In genomic region chr3:9347446-9347860, GRCm38 (mm10) we compare ENCODE assay signal across 8 mouse cellular contexts.
DNase-seq lines count a peak whose midpoint lies in the region; ATAC-seq lines count a peak whose summit lies in the region.

No protein-coding gene starts in this region.

- H3K27me3 ChIP-seq in limb, embryonic 11.5 days (ENCODE audit: control insufficient read depth, insufficient read depth, low read length) = peaks cover 3% of the 10 kb centered on the region; the same call in 1 of the 2 replicates
- H3K27me3 ChIP-seq in midbrain, embryonic 11.5 days (ENCODE audit: control insufficient read depth, insufficient read depth, low read length) = peaks cover 10% of the 10 kb centered on the region

- peak; percentile 57 for ATAC-seq in limb, embryonic 11.5 days (ENCODE audit: insufficient number of reproducible peaks, low FRiP score, low TSS enrichment, low read depth)
- ATAC-seq in midbrain, embryonic 11.5 days (ENCODE audit: low FRiP score) = peak; percentile 88

- no peaks in the 10 kb centered on the region for H3K36me3 ChIP-seq in limb, embryonic 11.5 days (ENCODE audit: control insufficient read depth, insufficient read depth, low read length)
- no peaks in the 10 kb centered on the region for H3K36me3 ChIP-seq in midbrain, embryonic 11.5 days (ENCODE audit: control insufficient read depth, insufficient read depth, low read length)

- peak overlapping the region; percentile 99 for H3K4me2 ChIP-seq in limb, embryonic 11.5 days (ENCODE audit: low read depth, severe bottlenecking)
- H3K4me2 ChIP-seq in midbrain, embryonic 11.5 days = peak overlapping the region; percentile 96

- 0 out of 2 replicates have a peak, but pooled peaks cover 4% of the 10 kb centered on the region for H3K4me1 ChIP-seq in brown adipose tissue, adult 24 weeks (ENCODE audit: control insufficient read depth, insufficient read depth, insufficient read length, low read length)
- peaks cover 6% of the 10 kb centered on the region; the same call in 1 of the 2 replicates for H3K4me1 ChIP-seq in limb, embryonic 11.5 days (ENCODE audit: control insufficient read depth, insufficient read depth, low read length)
- H3K4me1 ChIP-seq in midbrain, embryonic 11.5 days (ENCODE audit: control insufficient read depth, insufficient read depth, low read length) = peaks cover 18% of the 10 kb centered on the region

- no peaks in the 10 kb centered on the region for H3K9me3 ChIP-seq in limb, embryonic 11.5 days (ENCODE audit: control insufficient read depth, low read length)
- H3K9me3 ChIP-seq in midbrain, embryonic 11.5 days (ENCODE audit: control insufficient read depth, low read length) = no peaks in the 10 kb centered on the region

- H3K27ac ChIP-seq in brown adipose tissue, adult 24 weeks (replicated peaks; ENCODE audit: low read depth, low read length) = no peak overlapping the region
- H3K27ac ChIP-seq in limb, embryonic 11.5 days (replicated peaks; ENCODE audit: low read depth, low read length) = no peak overlapping the region
- H3K27ac ChIP-seq in midbrain, embryonic 11.5 days (ENCODE audit: low read depth, low read length) = peak overlapping the region; percentile 48; the same call in 1 of the 2 replicates

- peak overlapping the region; percentile 57 for H3K9ac ChIP-seq in limb, embryonic 11.5 days (ENCODE audit: low read length)
- peak overlapping the region; percentile 72 for H3K9ac ChIP-seq in midbrain, embryonic 11.5 days (ENCODE audit: low read length)

- WGBS in limb, embryonic 11.5 days = 3% methylated on average over 15 of the region's 15 CpGs
- 1% methylated on average over 15 of the region's 15 CpGs for WGBS in midbrain, embryonic 11.5 days

- peak; percentile 42 for DNase-seq in kidney, postnatal 10 days
- no peak for DNase-seq in kidney, adult 9 months
- DNase-seq in heart, adult 9 months (ENCODE audit: low spot score in 2 of 2) = peak; percentile 24 to 29
- peak; percentile 67 for DNase-seq in limb, embryonic 11.5 days (ENCODE audit: low spot score)
- DNase-seq in midbrain, embryonic 11.5 days (ENCODE audit: low spot score, missing footprints) = no peak
- DNase-seq in urinary bladder, postnatal 25 days (ENCODE audit: low spot score) = peak; percentile 14
- DNase-seq in c-Kit-positive CD71-positive TER-119-positive erythroid progenitor cells, embryonic 14.5 days (ENCODE audit: low spot score) = no peak

- peak overlapping the region; percentile 26 for H3K4me3 ChIP-seq in brown adipose tissue, adult 24 weeks (ENCODE audit: insufficient read depth, low read depth, low read length)
- peak overlapping the region; percentile 58 for H3K4me3 ChIP-seq in limb, embryonic 11.5 days (ENCODE audit: low read depth, low read length)
- H3K4me3 ChIP-seq in midbrain, embryonic 11.5 days (ENCODE audit: low read depth, low read length) = peak overlapping the region; percentile 53

Comparison
In these comparisons a context has a peak if more than half of its experiments do, and no peak if none do; other contexts are left out.
1. DNase-seq: peak in kidney, postnatal 10 days (single experiment), heart, adult 9 months (2 of 2), limb, embryonic 11.5 days (single experiment) and urinary bladder, postnatal 25 days (single experiment); none in kidney, adult 9 months (single experiment), midbrain, embryonic 11.5 days (single experiment) and c-Kit-positive CD71-positive TER-119-positive erythroid progenitor cells, embryonic 14.5 days (single experiment).
2. Peak in every context shown above with its lines, with median percentiles within 50 percentile points of each other: H3K4me3 ChIP-seq.